Mouse (Mus musculus): ENCODE data around the gene Myh14.
A peak's percentile ranks its signal among the peaks of the same experiment; 100 is the strongest.
"Not testable (repeated sequence)": the region's sequence is repeated elsewhere in the genome, so short reads cannot be mapped to it uniquely, and the experiment has no call there.

Myh14 gene

DNA sequence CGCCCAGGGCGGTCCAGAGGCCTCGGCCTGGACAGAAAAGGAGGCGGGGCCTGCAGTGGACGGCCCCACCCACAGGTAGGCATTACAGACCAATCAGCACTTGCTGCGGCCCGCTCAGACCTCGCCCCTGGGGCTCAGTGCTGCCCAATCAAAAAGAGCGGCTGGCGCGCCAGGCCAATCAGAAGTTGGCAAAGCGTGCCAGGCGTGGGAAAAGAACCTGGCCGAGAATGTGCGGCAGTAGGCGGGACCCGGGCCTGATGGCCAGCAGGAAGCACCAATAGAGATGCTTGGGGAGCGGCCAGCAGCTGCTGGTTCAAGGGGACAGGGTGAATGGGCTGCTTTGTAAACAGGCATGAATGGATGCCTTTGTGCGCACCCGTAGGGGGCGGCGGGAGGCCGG lies at the start of gene Myh14:
Myh14 (minus strand) TSS at position 41 of the 400 bp plus-strand sequence.
- peak; percentile 73 for DNase-seq (ENCODE audit: low spot score)

DNA sequence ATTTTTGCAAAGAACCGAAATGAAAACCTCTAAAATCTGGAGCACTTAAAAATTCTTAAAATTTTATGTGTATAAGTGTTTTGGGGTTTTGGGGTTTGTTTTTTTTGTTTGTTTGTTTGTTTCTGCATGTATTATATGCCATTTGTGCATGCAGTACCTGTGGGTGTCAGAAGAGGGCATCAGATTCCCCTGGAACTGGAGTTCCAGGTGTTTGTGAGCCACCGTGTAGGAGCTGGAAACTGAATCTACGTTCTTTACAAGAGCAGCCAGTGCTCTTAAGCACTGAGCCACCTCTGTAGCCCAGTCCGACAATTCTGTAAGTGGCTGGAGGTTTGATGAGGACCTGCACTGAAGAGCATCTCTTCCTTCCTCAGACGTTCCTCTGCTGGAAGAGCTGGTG lies 39.2 kb upstream of the Myh14 start:
- DNase-seq (ENCODE audit: low spot score), result no peak

- no peak for DNase-seq (ENCODE audit: low spot score)
Measured at GRCm38 (mm10) chr7:44708574-44708973, 37.9 kb upstream of the Myh14 start, which contains the start of gene Izumo2. Izumo2 (plus strand) TSS chr7:44708742.

DNA sequence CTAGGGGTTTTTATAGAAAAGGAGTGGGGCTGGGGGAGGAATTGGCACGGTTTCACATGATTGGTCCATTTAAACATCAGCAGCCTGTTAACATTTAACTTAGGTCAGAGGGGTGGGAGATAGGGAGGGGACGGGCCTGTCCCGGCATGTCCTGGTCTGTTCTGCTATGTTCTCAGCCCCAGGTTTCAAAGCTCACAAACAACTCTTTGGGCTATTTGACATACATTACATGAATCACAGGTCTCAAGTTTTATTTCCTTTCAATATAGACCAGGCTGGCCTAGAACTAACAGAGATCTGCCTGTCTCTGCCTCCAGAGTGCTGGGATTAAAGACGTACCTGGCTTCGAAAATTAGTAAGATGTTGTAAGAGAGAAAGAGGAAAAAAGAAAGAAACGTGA lies 37.5 kb upstream of the Myh14 start:
- DNase-seq (ENCODE audit: low spot score), result not testable (repeated sequence)

GRCm38 (mm10) chr7:44707169-44707675 lies 36.6 kb upstream of the Myh14 start:
- DNase-seq (ENCODE audit: low spot score), result no peak

- DNase-seq (ENCODE audit: low spot score), result no peak
Measured at GRCm38 (mm10) chr7:44706322-44706721, 35.7 kb upstream of the Myh14 start.

GRCm38 (mm10) chr7:44705086-44705485 lies 34.4 kb upstream of the Myh14 start:
- DNase-seq (ENCODE audit: low spot score), result no peak

DNA sequence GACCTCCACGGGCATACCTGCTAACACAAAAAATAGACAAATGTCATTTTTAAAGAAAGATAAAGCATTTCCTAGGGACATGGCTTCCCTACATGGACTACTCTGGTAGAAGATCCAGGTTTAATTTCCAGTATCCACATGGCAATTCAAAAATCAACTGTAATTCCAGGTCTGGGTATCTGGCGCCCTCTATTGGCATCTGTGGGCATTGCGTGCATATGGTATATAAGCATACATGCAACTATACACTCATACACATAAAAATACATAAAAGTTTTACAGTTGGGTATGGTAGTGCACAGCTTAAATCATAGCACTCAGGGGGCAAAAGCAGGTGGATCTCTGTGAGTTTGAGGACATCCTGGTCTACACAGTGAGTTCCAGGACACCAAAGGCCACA lies 33.7 kb upstream of the Myh14 start:
- peak; percentile 16 for DNase-seq (ENCODE audit: low spot score)

DNA sequence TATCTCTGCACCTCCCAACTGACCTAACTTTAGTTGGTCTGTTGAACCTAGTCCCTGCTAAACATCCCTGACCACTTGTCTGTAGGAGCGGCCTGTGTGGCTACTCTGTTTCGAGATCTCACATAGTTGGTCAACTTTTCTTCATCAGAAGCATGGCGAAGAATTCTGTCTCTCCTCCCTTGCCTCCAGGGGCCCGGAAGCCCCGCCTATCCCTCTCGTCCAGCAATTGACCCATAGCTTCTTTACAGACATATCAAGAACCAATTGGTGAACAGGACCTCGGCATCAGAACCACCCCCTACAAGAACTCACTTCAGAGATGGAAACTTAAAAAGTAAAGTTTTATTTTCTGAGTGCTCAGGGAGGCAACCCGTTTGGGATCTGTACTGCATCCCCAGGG lies 32.3 kb upstream of the Myh14 start:
- no peak for DNase-seq (ENCODE audit: low spot score)

DNA sequence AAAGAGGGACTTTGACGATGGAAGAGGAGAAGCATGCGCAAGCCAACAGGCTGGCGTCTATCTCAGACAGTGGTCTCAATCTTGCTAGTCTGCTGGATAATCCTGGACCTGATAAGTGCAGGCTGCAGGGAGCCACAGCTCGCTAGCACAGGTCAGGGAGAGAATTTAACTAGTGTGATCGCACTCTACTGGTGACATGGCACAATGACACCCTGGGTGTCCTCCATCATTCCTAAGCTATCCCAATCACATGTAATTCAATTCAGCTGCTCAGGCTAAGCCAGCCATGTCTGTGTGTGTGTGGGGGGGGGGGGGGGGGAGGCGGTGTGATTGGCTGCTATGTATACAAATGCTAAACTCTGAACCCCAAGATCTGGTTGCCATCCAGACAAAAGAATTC lies 31.3 kb upstream of the Myh14 start:
- DNase-seq (ENCODE audit: low spot score), result peak; percentile 48

GRCm38 (mm10) chr7:44697980-44698379 lies 27.3 kb upstream of the Myh14 start:
- DNase-seq (ENCODE audit: low spot score), result peak; percentile 7

- DNase-seq (ENCODE audit: low spot score), result peak; percentile 67
Measured at GRCm38 (mm10) chr7:44697191-44697710, 26.6 kb upstream of the Myh14 start.

- DNase-seq (ENCODE audit: low spot score), result no peak
Measured at GRCm38 (mm10) chr7:44695223-44695622, 24.6 kb upstream of the Myh14 start.

GRCm38 (mm10) chr7:44693427-44694175 lies 23.0 kb upstream of the Myh14 start:
- DNase-seq (ENCODE audit: low spot score), result no peak

- DNase-seq (ENCODE audit: low spot score), result no peak
Measured at GRCm38 (mm10) chr7:44689331-44689730, 18.7 kb upstream of the Myh14 start.

DNA sequence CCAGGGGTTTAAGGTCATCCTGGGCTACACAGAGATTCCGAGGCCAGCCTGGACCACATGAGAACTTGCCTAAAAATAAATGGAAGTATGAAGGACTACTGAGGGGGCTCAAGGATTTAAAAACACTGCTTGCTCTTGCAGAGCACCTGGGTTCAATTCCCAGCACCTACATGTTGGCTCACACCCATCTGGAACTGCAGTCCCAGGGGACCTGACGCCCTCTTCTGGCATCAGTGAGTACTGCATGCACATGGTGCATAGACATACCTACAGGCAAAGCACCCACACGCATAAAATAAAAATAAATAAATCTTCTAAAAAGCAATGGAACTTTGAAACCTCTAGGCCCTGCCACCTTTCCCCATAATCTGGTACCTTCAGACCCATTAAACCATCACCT lies 18.2 kb upstream of the Myh14 start:
- DNase-seq (ENCODE audit: low spot score), result no peak

GRCm38 (mm10) chr7:44685531-44686402 lies 15.1 kb upstream of the Myh14 start:
- peak; percentile 58 for DNase-seq (ENCODE audit: low spot score)

DNA sequence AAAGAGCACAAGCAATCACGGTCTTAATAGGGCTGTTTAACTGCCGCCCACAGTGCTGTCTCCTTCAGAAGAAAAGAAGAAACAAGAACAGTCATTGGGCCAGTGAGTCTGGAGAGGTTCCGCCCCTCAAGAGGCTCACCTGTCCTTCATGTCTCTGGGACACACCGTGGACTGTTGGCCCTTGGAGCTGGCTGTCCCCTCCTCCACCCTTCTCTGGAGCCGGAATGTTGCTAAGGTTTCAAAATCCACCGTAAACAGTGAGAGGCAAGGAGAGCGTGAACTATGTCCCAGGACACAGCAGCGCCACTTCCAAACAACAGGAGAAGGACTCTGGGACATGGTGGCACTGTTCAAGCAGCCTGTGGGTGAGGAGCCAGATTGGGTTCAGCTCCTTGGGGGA lies 13.0 kb upstream of the Myh14 start:
- no peak for DNase-seq (ENCODE audit: low spot score)

DNA sequence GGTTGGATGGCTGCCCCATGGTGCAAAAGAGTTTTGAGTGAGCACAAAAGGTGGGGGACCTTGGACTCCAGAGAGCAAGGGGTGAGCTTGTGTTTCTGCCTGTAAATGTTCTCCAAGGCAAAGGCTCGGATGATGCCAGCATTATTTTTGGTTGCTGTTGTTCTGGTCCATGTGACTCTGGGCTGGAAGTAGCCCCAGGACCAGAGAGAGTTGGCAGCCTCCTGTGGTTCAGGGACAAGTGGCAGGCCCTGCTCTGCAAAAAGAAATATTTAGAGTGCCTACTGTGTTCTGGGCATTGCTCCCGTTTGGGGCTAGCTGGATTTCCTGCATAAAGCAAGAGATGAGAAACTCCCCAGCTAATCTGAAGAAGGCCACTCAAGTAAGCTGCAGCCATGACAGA lies 6.0 kb upstream of the Myh14 start:
- DNase-seq (ENCODE audit: low spot score), result no peak

DNA sequence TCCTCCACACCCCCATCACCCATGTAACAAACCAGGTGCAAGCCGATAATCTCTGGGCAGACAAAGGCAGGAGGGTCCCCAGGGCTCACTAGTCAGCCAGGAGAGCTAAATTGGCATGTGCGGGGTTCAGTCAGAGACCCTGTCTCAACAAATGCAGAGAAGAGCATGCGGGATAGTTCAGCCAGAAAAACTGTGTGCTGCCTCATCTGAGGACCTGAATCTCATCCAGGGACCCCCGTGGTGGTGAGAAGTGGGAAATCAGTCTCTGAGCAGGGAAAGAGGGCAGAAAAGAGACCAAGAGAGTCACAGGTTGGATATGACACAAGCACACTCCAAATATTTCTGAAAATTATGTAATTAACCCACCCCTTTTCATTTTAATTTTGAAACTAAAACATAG lies 5.5 kb upstream of the Myh14 start:
- no peak for DNase-seq (ENCODE audit: low spot score)

- DNase-seq (ENCODE audit: low spot score), result no peak
Measured at GRCm38 (mm10) chr7:44675171-44675570, 4.5 kb upstream of the Myh14 start.

DNA sequence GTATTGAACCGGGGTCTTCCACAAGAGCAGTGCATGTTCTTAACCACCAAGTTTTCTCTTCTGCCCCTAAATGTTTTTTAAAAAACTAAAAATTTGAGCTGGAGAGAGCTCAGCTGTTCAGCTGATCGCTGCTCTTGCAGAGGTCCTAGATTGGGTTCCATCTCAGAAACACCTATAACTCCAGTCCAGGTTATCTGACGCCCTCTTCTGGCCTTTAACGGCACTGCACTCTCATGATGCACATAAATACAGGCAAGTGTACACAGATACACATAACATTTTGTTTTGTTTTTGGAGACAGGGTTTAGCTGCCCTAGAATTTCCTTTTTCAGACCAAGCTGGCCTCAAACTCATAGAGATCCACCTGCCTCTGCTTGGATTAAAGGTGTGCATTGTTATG lies 3.9 kb upstream of the Myh14 start:
- DNase-seq (ENCODE audit: low spot score), result no peak

GRCm38 (mm10) chr7:44672193-44672592 lies 1.6 kb upstream of the Myh14 start:
- no peak for DNase-seq (ENCODE audit: low spot score)
